Mouse (Mus musculus) gastrocnemius, postnatal 25 days (tissue): ENCODE data around the gene Cox4i2. TPM values are rescaled to one million over a fixed set of nuclear protein-coding genes. Genes with fewer than 3 reads are reported as not detected.

ENCODE experiments used
- DNase-seq: peaks from one replicate; pipeline ENCODE4 v3.0.0; 2022
- long read RNA-seq, 2 experiments: library from polyadenylated mRNA; stranded (forward); transcript quantifications; one replicate each; pipeline ENCODE4 v2.0.0; 2021
- total RNA-seq, 2 experiments: library from RNA; stranded (reverse); gene quantifications; 1 replicate in 1 of 2; 2 replicates in 1 of 2; pipeline ENCODE4 v1.2.3; 2021

The Cox4i2 gene
- total RNA-seq = 1 to 10 TPM; 2.2 to 2.7 TPM
- long read RNA-seq, experiment 1 = 0 reads
- long read RNA-seq, experiment 2 = 0 reads

DNA sequence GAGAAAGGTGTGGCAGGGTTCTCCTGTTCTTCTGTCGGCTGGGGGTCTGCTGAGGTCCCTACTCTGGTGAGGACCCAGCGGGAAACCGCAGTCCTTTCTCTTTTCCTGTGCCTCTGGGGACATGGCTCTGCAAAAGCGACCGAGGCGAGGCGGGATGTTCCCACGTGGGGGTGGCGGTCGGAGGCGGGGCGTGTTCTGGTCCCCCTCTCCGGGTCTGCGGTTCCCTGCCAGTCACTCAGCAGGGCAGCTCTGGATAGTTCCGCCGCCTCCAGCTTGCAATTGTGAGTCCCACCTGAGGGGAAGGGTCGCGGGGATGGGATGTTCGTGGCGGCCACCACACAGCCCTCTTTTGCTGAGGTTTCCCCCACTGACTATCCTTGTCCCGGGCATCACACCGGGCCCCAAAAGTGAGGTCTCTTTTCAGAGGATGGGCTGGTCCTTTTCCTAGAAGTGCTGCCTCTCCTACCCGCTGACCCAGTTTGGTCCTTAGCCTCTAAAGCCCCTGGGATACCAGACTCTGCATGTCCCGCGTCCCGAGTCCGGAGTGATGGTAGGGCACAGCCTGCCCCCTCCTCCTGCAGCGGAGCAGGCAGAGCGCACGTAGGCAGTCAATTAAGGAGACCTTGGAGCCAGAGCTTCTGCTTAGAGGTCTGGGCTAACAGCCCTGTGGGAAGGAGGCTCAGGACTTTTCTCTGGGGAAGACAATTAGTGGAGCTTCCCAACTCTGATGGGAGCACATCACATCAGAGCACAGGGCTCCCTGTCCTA is at the start of gene Cox4i2:
Cox4i2 (plus strand) TSS at position 230 of the 768 bp plus-strand sequence.
- no peak for DNase-seq

- DNase-seq = no peak
Observed at GRCm38 (mm10) chr2:152704256-152704605, 49.7 kb upstream of the Cox4i2 start.

GRCm38 (mm10) chr2:152704811-152705370 is 49.1 kb upstream of the Cox4i2 start:
- DNase-seq = no peak

DNA sequence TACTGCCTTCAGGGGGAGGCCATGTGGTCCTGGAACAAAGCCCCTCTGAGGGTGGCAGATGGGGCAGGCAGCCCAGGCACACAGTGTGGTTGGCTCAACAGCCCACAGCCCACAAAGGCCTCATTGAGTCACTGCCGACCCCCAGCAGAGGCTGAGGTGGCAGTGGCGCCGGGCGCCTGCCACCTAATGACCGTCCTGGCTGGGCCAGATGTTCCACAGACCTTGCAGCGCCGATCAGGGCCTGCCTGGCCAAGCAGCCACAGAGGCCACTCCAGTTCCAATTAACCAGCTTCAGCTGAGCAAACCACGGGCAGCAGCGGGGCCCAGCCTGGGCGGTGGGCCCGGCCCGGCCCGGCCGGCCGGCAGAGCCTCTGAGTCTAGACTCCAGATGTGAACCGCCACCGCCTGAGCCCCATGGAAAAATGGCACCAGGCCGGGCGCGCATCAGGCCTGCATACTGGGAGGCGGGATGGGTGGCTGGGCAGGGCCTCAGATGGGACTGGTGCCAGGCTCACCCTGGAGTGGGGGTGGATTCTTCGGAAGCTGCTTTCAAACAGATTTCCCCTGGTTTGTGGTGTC is 47.9 kb upstream of the Cox4i2 start:
- peak; percentile 81 for DNase-seq

GRCm38 (mm10) chr2:152707186-152707585 is 46.8 kb upstream of the Cox4i2 start:
- no peak for DNase-seq

- DNase-seq = peak; percentile 92
Observed at GRCm38 (mm10) chr2:152707627-152708026, 46.3 kb upstream of the Cox4i2 start.

GRCm38 (mm10) chr2:152709066-152709465 is 44.9 kb upstream of the Cox4i2 start:
- no peak for DNase-seq

DNA sequence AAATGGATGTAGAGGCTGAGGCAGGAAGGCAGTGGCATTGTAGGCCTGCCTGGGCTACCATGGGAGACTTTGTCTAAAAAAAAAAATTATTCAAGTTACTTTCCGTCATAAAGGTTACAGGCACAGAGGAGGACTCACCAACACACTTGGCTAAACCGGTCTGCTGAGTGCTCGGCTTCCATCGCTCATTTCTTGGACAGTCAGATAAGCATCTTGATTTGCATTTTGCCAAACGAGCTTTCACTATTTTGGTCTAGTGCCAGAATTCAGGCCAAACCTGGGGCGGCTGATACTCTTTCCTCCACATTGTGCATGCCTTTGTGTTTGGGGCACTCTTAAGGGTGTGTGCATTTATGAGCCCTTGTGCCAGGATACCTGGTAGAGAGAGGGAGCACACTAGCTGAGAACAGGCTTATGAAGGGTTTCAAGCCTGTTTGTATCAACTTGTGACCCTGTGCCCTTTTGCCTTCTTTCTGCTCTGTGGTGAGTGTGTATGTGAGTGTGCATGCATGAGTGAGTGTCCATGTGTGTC is 37.7 kb upstream of the Cox4i2 start:
- DNase-seq = no peak

GRCm38 (mm10) chr2:152717652-152718051 is 36.3 kb upstream of the Cox4i2 start:
- DNase-seq = no peak

GRCm38 (mm10) chr2:152718076-152718475 is 35.9 kb upstream of the Cox4i2 start:
- DNase-seq = no peak

DNA sequence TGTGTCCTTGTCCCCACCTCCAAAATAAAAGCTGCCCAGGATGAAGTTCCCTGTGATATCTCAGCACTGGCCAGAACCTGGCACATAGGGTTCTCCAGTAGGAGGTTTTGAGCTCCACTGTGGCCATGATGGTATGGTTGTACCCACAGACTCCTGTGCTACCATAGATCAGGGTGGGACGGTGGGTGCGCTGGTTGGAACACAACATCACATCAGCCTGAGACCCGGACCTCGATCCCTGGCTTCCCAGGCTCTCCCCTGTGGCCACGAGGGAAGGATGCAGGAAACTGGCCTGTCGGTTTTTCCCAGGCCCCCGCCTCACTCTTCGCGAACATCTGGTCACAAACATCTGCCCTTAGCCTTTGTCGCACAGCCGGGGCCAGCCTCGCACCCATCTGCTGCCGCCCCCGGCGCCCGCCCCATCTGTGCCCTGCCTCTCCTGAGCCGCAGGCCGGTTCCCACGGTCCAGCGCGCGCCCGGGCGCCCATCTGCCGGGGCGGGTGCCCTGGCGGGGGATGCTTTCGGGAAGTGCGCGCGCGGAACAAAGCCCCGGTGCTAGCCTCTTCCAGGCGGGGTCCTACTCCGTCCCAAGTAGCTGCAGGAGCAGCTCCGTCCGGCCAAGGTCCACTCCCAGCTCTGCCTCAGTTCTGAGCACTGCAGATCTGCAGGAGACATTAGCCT is 30.2 kb upstream of the Cox4i2 start:
- DNase-seq = no peak

GRCm38 (mm10) chr2:152724332-152724723 is 29.6 kb upstream of the Cox4i2 start:
- no peak for DNase-seq

- no peak for DNase-seq
Observed at GRCm38 (mm10) chr2:152725178-152725750, 28.7 kb upstream of the Cox4i2 start.

GRCm38 (mm10) chr2:152726213-152726612 is 27.8 kb upstream of the Cox4i2 start:
- no peak for DNase-seq

- DNase-seq = no peak
Observed at GRCm38 (mm10) chr2:152726751-152727335, 27.1 kb upstream of the Cox4i2 start.

- DNase-seq = peak; percentile 57
Observed at GRCm38 (mm10) chr2:152727795-152728510, 26.0 kb upstream of the Cox4i2 start.

GRCm38 (mm10) chr2:152728594-152728993 is 25.4 kb upstream of the Cox4i2 start:
- DNase-seq = no peak

GRCm38 (mm10) chr2:152729013-152729635 is 24.8 kb upstream of the Cox4i2 start:
- no peak for DNase-seq

GRCm38 (mm10) chr2:152729636-152730020 is 24.3 kb upstream of the Cox4i2 start:
- peak; percentile 74 for DNase-seq

DNA sequence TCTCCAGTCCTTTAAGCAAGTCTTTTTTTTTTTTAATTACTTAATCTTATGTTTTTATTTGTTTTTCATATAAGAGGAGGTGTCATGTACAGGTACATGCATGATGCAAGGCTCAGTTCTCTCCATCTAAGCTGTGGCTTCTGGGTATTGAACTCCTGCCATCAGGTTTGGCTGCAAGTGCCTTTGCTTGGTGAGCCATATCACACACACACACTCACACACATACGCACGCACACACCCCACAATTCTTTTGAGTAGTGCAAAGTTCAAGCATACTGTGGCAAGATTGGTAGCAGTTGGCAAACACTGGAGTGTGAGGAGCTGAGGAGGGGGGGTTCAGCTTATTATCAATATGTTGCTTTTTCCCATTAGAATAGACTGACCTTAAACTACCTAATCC is 20.8 kb upstream of the Cox4i2 start:
- no peak for DNase-seq

- no peak for DNase-seq
Observed at GRCm38 (mm10) chr2:152734501-152734900, 19.5 kb upstream of the Cox4i2 start.
